Mouse (Mus musculus) G1E (cell line): ENCODE results near the gene Dchs2. TPM values are rescaled to one million over a fixed set of nuclear protein-coding genes. Genes with fewer than 3 reads are reported as not detected.

Experiments
- ATAC-seq: 2 replicates; pipeline ENCODE4 v1.8.0; 2016; ENCODE audit warnings: mild to moderate bottlenecking; ENCODE audit not compliant: insufficient number of reproducible peaks, poor library complexity, low FRiP score, severe bottlenecking; ENCODE audit errors: extremely low read depth
- DNase-seq: peaks from one replicate; pipeline ENCODE4 v3.0.0; 2012; ENCODE audit warnings: low spot score
- H3K27me3 ChIP-seq: 2 replicates; pipeline ENCODE4 v1.6.1; 2012; ENCODE audit warnings: mild to moderate bottlenecking, low read length, inconsistent platforms; ENCODE audit not compliant: insufficient read depth
- H3K36me3 ChIP-seq: replicated peaks from 2 replicates; pipeline ENCODE3; 2012; ENCODE audit warnings: mild to moderate bottlenecking, inconsistent platforms
- H3K4me1 ChIP-seq: 2 replicates; pipeline ENCODE4 v1.6.1; 2012; ENCODE audit warnings: low read depth, low read length, inconsistent platforms, mixed read lengths; ENCODE audit not compliant: insufficient read depth
- H3K4me3 ChIP-seq: 2 replicates; pipeline ENCODE4 v1.5.1; 2012; ENCODE audit warnings: low read depth, mild to moderate bottlenecking, inconsistent platforms, low read length, moderate library complexity, mixed read lengths
- H3K9me3 ChIP-seq: replicated peaks from 2 replicates; pipeline ENCODE4 v1.6.1; 2012; ENCODE audit warnings: inconsistent platforms
- CTCF ChIP-seq: IDR thresholded peaks from 2 replicates; pipeline ENCODE4 v1.5.1; 2012; ENCODE audit warnings: low read depth, low read length, inconsistent platforms, mixed read lengths
- GATA1 ChIP-seq: IDR thresholded peaks from 2 replicates; pipeline ENCODE4 v1.6.1; 2012; ENCODE audit warnings: borderline replicate concordance, low read length, inconsistent platforms, mixed read lengths
- GATA2 ChIP-seq: IDR thresholded peaks from 2 replicates; pipeline ENCODE4 v1.6.1; 2012; ENCODE audit warnings: low read depth, low read length, inconsistent platforms, borderline replicate concordance
- POLR2AphosphoS5 ChIP-seq: IDR thresholded peaks from 2 replicates; pipeline ENCODE4 v1.6.1; 2012; ENCODE audit warnings: low read depth, low read length, inconsistent platforms; ENCODE audit not compliant: insufficient replicate concordance
- TAL1 ChIP-seq: conservative IDR thresholded peaks from 2 replicates; pipeline ENCODE4 v1.6.1; 2012; ENCODE audit warnings: low read depth, low read length, inconsistent platforms, mixed read lengths
- polyA plus RNA-seq: library from polyadenylated mRNA; stranded (reverse); fragments of >175 nt; gene quantifications from 2 replicates; pipeline ENCODE4 v1.2.3, GENCODE M21; 2012
- total RNA-seq, 2 experiments: library from RNA; stranded (forward) in 1 of 2; stranded (reverse) in 1 of 2; fragments of 200-1000 nt in 1 of 2; fragments of >200 nt in 1 of 2; fragmentation: Nextera tagmentation in 1 of 2; gene quantifications; 2 replicates each; pipeline ENCODE4 v1.2.3; 2014 to 2017

The Dchs2 gene
- total and polyA plus RNA-seq, 3 experiments, result 0.05 TPM; not detected in 2

GRCm38 (mm10) chr3:83147273-83148054, 19.7 kb downstream of the Dchs2 start:
- H3K9me3 ChIP-seq, result no peaks in the 10 kb centered on the region; the same call in 1 of the 2 replicates
- peaks cover 3% of the 10 kb centered on the region; the same call in 1 of the 2 replicates for H3K27me3 ChIP-seq
- no peaks in the 10 kb centered on the region for H3K36me3 ChIP-seq
- ATAC-seq (no peak), DNase-seq (no peak)
- H3K4me1 ChIP-seq, result no peaks in the 10 kb centered on the region
- no peak overlapping the region for H3K4me3 ChIP-seq
- TF ChIP-seq POLR2AphosphoS5, result no peak

GRCm38 (mm10) chr3:83148055-83148447, 20.3 kb downstream of the Dchs2 start:
- no peak for ATAC-seq
- TF ChIP-seq GATA2 (no peak), GATA1 (no peak)

GRCm38 (mm10) chr3:83148508-83148907, 20.8 kb downstream of the Dchs2 start:
- no peak overlapping the region for H3K4me3 ChIP-seq
- no peak for TF ChIP-seq CTCF
- no peaks in the 10 kb centered on the region; the same call in 1 of the 2 replicates for H3K9me3 ChIP-seq
- peaks cover 3% of the 10 kb centered on the region; the same call in 1 of the 2 replicates for H3K27me3 ChIP-seq
- no peaks in the 10 kb centered on the region for H3K4me1 ChIP-seq
- H3K36me3 ChIP-seq, result no peaks in the 10 kb centered on the region
- no peak for ATAC-seq
- DNase-seq, result no peak

More at GRCm38 (mm10) chr3:83148055-83148447, 20.3 kb downstream of the Dchs2 start:
- H3K27me3 ChIP-seq, result peaks cover 3% of the 10 kb centered on the region; the same call in 1 of the 2 replicates
- no peak for DNase-seq
- H3K9me3 ChIP-seq, result no peaks in the 10 kb centered on the region; the same call in 1 of the 2 replicates
- H3K4me3 ChIP-seq, result no peak overlapping the region
- no peaks in the 10 kb centered on the region for H3K36me3 ChIP-seq
- no peaks in the 10 kb centered on the region for H3K4me1 ChIP-seq

- no peaks in the 10 kb centered on the region for H3K27me3 ChIP-seq
- TF ChIP-seq GATA1, result no peak
- no peak for TF ChIP-seq TAL1
- TF ChIP-seq GATA2, result no peak
- TF ChIP-seq POLR2AphosphoS5, result no peak
- TF ChIP-seq CTCF, result no peak
- H3K4me3 ChIP-seq, result no peak overlapping the region
- H3K36me3 ChIP-seq, result no peaks in the 10 kb centered on the region
- H3K4me1 ChIP-seq, result no peaks in the 10 kb centered on the region
- no peaks in the 10 kb centered on the region; the same call in 1 of the 2 replicates for H3K9me3 ChIP-seq
- ATAC-seq (no peak), DNase-seq (no peak)
These were observed 27.9 kb downstream of the Dchs2 start for GRCm38 (mm10) chr3:83155600-83155999.

- Histone ChIP-seq H3K27me3 (no peaks in the 10 kb centered on the region), H3K9me3 (no peaks in the 10 kb centered on the region; the same call in 1 of the 2 replicates), H3K36me3 (no peaks in the 10 kb centered on the region), H3K4me1 (no peaks in the 10 kb centered on the region), H3K4me3 (no peak overlapping the region)
- no peak for ATAC-seq
- TF ChIP-seq GATA2, result no peak
- no peak for TF ChIP-seq CTCF
- TF ChIP-seq GATA1, result no peak
- TF ChIP-seq TAL1, result no peak
- no peak for TF ChIP-seq POLR2AphosphoS5
- no peak for DNase-seq
These were observed 28.4 kb downstream of the Dchs2 start for GRCm38 (mm10) chr3:83156165-83156564.

GRCm38 (mm10) chr3:83161542-83162231, 33.9 kb downstream of the Dchs2 start:
- TF ChIP-seq GATA2, result no peak
- no peak for TF ChIP-seq TAL1
- TF ChIP-seq POLR2AphosphoS5, result no peak
- no peak for TF ChIP-seq CTCF
- TF ChIP-seq GATA1, result no peak
- no peaks in the 10 kb centered on the region for H3K27me3 ChIP-seq
- DNase-seq (no peak), ATAC-seq (no peak)
- H3K4me3 ChIP-seq, result no peak overlapping the region
- H3K4me1 ChIP-seq, result no peaks in the 10 kb centered on the region
- H3K36me3 ChIP-seq, result no peaks in the 10 kb centered on the region
- H3K9me3 ChIP-seq, result no peaks in the 10 kb centered on the region; the same call in 1 of the 2 replicates

- Histone ChIP-seq H3K9me3 (no peaks in the 10 kb centered on the region), H3K36me3 (no peaks in the 10 kb centered on the region), H3K4me1 (no peaks in the 10 kb centered on the region), H3K4me3 (no peak overlapping the region), H3K27me3 (no peaks in the 10 kb centered on the region)
- DNase-seq (no peak), ATAC-seq (no peak)
- TF ChIP-seq CTCF, result no peak
- no peak for TF ChIP-seq TAL1
- TF ChIP-seq GATA1, result no peak
- no peak for TF ChIP-seq POLR2AphosphoS5
- TF ChIP-seq GATA2, result no peak
These were observed 35.9 kb downstream of the Dchs2 start for GRCm38 (mm10) chr3:83163676-83164075.
